Mouse (Mus musculus): ENCODE measurements around the gene Scgb1b3.

The Scgb1b3 gene

GRCm38 (mm10) chr7:31375292-31375691, at the start of gene Scgb1b3:
Gene Scgb1b3 (plus strand): TSS chr7:31375592.
- DNase-seq (ENCODE audit: low spot score), result no peak

- no peak for DNase-seq (ENCODE audit: low spot score)
Measured at GRCm38 (mm10) chr7:31362022-31362560, 13.3 kb upstream of the Scgb1b3 start, which contains the start of gene Scgb2b3. Gene Scgb2b3 (minus strand): TSS chr7:31362072.
